In genomic region chr13:55825245-55825681, GRCm38 (mm10) we compare ENCODE assay signal across 11 mouse cellular contexts. TPM values are rescaled to one million over a fixed set of nuclear protein-coding genes. Genes with fewer than 3 reads are reported as not detected.
DNase-seq lines count a peak whose midpoint lies in the region; ATAC-seq and TF ChIP-seq lines count a peak whose summit lies in the region.
"Had no signal": no experiment of that assay in that cellular context is flagged by ENCODE, and none has a peak within 500 bp of the region (broad histone marks: within the 10 kb centered on the region; RNA-seq: fewer than 3 reads in every experiment).

No protein-coding gene starts in this region.

- DNase-seq in gastrocnemius, adult 2 months, result peak; percentile 31
- no peak for DNase-seq in gastrocnemius, adult 8-10 months (ENCODE audit: low spot score in 2 of 2)
- DNase-seq in layer of hippocampus, postnatal 36 days, result no peak

- intact Hi-C loops in gastrocnemius, adult 2 months (cut with DNase I), result no loop called here

- H3K36me3 ChIP-seq in E14TG2a.4 (ENCODE audit: insufficient read depth, low read length), result no peaks in the 10 kb centered on the region
- no peaks in the 10 kb centered on the region for H3K36me3 ChIP-seq in embryonic facial prominence, embryonic 15.5 days
- H3K36me3 ChIP-seq in limb, embryonic 15.5 days, result no peaks in the 10 kb centered on the region
- H3K36me3 ChIP-seq in liver, embryonic 12.5 days, result no peaks in the 10 kb centered on the region

- H3K9ac ChIP-seq in embryonic facial prominence, embryonic 15.5 days, result 0 out of 2 replicates have a peak overlapping the region, but pooled peaks have one; percentile 1
- no peak overlapping the region for H3K9ac ChIP-seq in limb, embryonic 15.5 days
- H3K9ac ChIP-seq in liver, embryonic 12.5 days, result no peak overlapping the region

- H3K4me1 ChIP-seq in E14TG2a.4 (replicated peaks; ENCODE audit: low read depth, low read length), result peaks cover 37% of the 10 kb centered on the region
- H3K4me1 ChIP-seq in embryonic facial prominence, embryonic 15.5 days, result peaks cover 36% of the 10 kb centered on the region
- peaks cover 48% of the 10 kb centered on the region for H3K4me1 ChIP-seq in limb, embryonic 15.5 days
- H3K4me1 ChIP-seq in liver, embryonic 12.5 days, result no peaks in the 10 kb centered on the region

- TF ChIP-seq CTCF in gastrocnemius, adult 2 months (IDR thresholded peaks at IDR 0.05), result no peak
- no peak for TF ChIP-seq CTCF in E14TG2a.4 (conservative IDR thresholded peaks at IDR 0.05; ENCODE audit: low read length)

- peaks cover 90% of the 10 kb centered on the region for H3K27me3 ChIP-seq in E14TG2a.4 (ENCODE audit: insufficient read depth, low read length)
- peaks cover 87% of the 10 kb centered on the region for H3K27me3 ChIP-seq in embryonic facial prominence, embryonic 15.5 days
- H3K27me3 ChIP-seq in limb, embryonic 15.5 days, result peaks cover 83% of the 10 kb centered on the region
- peaks cover 95% of the 10 kb centered on the region for H3K27me3 ChIP-seq in liver, embryonic 12.5 days (replicated peaks)

- peaks cover 8% of the 10 kb centered on the region; the same call in 1 of the 2 replicates for H3K9me3 ChIP-seq in E14TG2a.4 (ENCODE audit: low read length)
- no peaks in the 10 kb centered on the region for H3K9me3 ChIP-seq in embryonic facial prominence, embryonic 15.5 days (replicated peaks)
- H3K9me3 ChIP-seq in limb, embryonic 15.5 days, result no peaks in the 10 kb centered on the region
- H3K9me3 ChIP-seq in liver, embryonic 12.5 days (replicated peaks), result no peaks in the 10 kb centered on the region

- WGBS in embryonic facial prominence, embryonic 15.5 days, result 8% methylated on average over 32 of the region's 32 CpGs
- 5% methylated on average over 32 of the region's 32 CpGs for WGBS in limb, embryonic 15.5 days
- WGBS in liver, embryonic 12.5 days (ENCODE audit: insufficient replicate concordance), result 2% methylated on average over 32 of the region's 32 CpGs

- no peak overlapping the region for H3K27ac ChIP-seq in gastrocnemius, adult 2 months
- H3K27ac ChIP-seq in embryonic facial prominence, embryonic 15.5 days (replicated peaks), result no peak overlapping the region
- no peak overlapping the region for H3K27ac ChIP-seq in limb, embryonic 15.5 days
- no peak overlapping the region for H3K27ac ChIP-seq in liver, embryonic 12.5 days

- peak overlapping the region; percentile 48 for H3K4me3 ChIP-seq in gastrocnemius, adult 2 months
- H3K4me3 ChIP-seq in E14TG2a.4 (replicated peaks; ENCODE audit: low read length), result peak overlapping the region; percentile 52
- H3K4me3 ChIP-seq in embryonic facial prominence, embryonic 15.5 days (replicated peaks), result peak overlapping the region; percentile 27
- H3K4me3 ChIP-seq in limb, embryonic 15.5 days, result peak overlapping the region; percentile 23
- H3K4me3 ChIP-seq in liver, embryonic 12.5 days, result no peak overlapping the region

- peak; percentile 16; the same call in 1 of the 2 replicates for ATAC-seq in embryonic facial prominence, embryonic 15.5 days (ENCODE audit: insufficient number of reproducible peaks, low FRiP score, low TSS enrichment, low read depth)
- ATAC-seq in limb, embryonic 15.5 days (ENCODE audit: insufficient number of reproducible peaks, low FRiP score, low TSS enrichment, low read depth), result peak; percentile 20; the same call in 1 of the 2 replicates
- ATAC-seq in monocyte, adult 5-6 weeks (replicated peaks; ENCODE audit: insufficient number of reproducible peaks, low FRiP score, low TSS enrichment, poor library complexity, severe bottlenecking), result no peak
- no peak for ATAC-seq in liver, embryonic 12.5 days

- H3K4me2 ChIP-seq in embryonic facial prominence, embryonic 15.5 days (replicated peaks), result peak overlapping the region; percentile 23
- peak overlapping the region; percentile 44 for H3K4me2 ChIP-seq in limb, embryonic 15.5 days
- H3K4me2 ChIP-seq in liver, embryonic 12.5 days, result no peak overlapping the region

RNA-seq across cellular contexts. Expression of gene Pitx1, which starts 10.7 kb away (rescaled TPM):
- under 1 TPM; 0.15 to 0.22 TPM for total RNA-seq in gastrocnemius, adult 2 months (2021)
- under 1 TPM; 0.12 to 0.27 (median 0.21) TPM for total RNA-seq in gastrocnemius, adult 8-10 months (2022)
- 45.9 and 46.9 TPM in 2 replicates for polyA plus RNA-seq in embryonic facial prominence, embryonic 15.5 days (2015; fragmentation: Nextera tagmentation; extraction: Ambion mirVana)
- 22.6 and 37.5 TPM in 2 replicates for polyA plus RNA-seq in limb, embryonic 15.5 days (2015; fragmentation: Nextera tagmentation; extraction: Ambion mirVana)
- not detected for total RNA-seq in layer of hippocampus, postnatal 36 days (2021)
- not detected in 3 replicates for total RNA-seq in monocyte, adult 5-6 weeks (2017)
- 0.69 and 0.88 TPM in 2 replicates for polyA plus RNA-seq in liver, embryonic 12.5 days (2016; fragmentation: Nextera tagmentation; extraction: Ambion mirVana)
- total RNA-seq: granulocyte monocyte progenitor cell, adult 5-6 weeks; left cerebral cortex, postnatal 14 days had no signal
- polyA plus RNA-seq: spleen, adult 2 months had no signal

RNA-seq across cellular contexts. Expression of gene Catsper3, which starts 40.9 kb away (rescaled TPM):
- total RNA-seq in gastrocnemius, adult 2 months (2021), result under 1 TPM; 0.23 to 0.39 TPM
- total RNA-seq in gastrocnemius, adult 8-10 months (2022), result under 1 TPM in 1 of 4 experiments, not detected in 3; 0.38 TPM
- 0.17 TPM in 1 of 2 replicates, not detected in the other for polyA plus RNA-seq in embryonic facial prominence, embryonic 15.5 days (2015; fragmentation: Nextera tagmentation; extraction: Ambion mirVana)
- 0.22 TPM in 1 of 2 replicates, not detected in the other for polyA plus RNA-seq in limb, embryonic 15.5 days (2015; fragmentation: Nextera tagmentation; extraction: Ambion mirVana)
- under 1 TPM in 1 of 2 experiments, not detected in 1; 0.38 TPM for total RNA-seq in layer of hippocampus, postnatal 36 days (2021)
- total RNA-seq in monocyte, adult 5-6 weeks (2017), result not detected in 3 replicates
- 0.13 TPM in 1 of 2 replicates, not detected in the other for polyA plus RNA-seq in liver, embryonic 12.5 days (2016; fragmentation: Nextera tagmentation; extraction: Ambion mirVana)
- total RNA-seq: granulocyte monocyte progenitor cell, adult 5-6 weeks had no signal

Comparison
In these comparisons a context has a peak if more than half of its experiments do, and no peak if none do; other contexts are left out.
1. ATAC-seq: peak in embryonic facial prominence, embryonic 15.5 days (single experiment) and limb, embryonic 15.5 days (single experiment); none in monocyte, adult 5-6 weeks (single experiment) and liver, embryonic 12.5 days (single experiment).